Mouse (Mus musculus): ENCODE data around the gene Cln3. TPM values are rescaled to one million over a fixed set of nuclear protein-coding genes. Genes with fewer than 3 reads are reported as not detected.
A peak's percentile ranks its signal among the peaks of the same experiment; 100 is the strongest.

Cln3 gene
- total RNA-seq (2021), result 25.3 and 31.1 TPM in 2 replicates
- long read RNA-seq, experiment 1, transcript Cln3-201 (15 exons, 2,386 nt), result major isoform, 7 of 27 reads
- long read RNA-seq, experiment 1, partial matches to known transcripts, result 10 of 27 reads
- long read RNA-seq, experiment 1, other reads (novel, unspliced or antisense), result 10 of 27 reads
- long read RNA-seq, experiment 2, partial matches to known transcripts, result 4 of 16 reads
- long read RNA-seq, experiment 2, other reads (novel, unspliced or antisense), result 10 of 16 reads

DNA sequence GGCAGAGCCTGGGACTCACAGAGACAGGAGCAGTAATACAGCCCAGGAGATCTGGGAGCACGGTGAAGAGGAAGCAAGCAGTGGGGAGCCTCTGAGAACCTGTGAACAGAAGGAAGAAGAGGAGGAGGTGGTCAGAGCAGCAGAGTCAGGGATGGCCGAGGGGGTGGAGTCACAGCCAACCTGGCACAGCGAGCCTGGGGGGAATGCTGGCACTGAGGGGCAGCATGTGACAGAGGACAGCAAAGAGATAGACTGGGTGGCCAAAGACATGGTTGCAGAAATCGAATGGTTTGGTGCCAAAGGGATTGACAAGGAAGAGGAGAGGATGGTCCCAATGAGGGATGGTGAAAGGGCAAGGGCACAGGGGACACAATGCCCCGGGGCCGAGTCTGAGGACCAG is at the start of gene Cln3:
Gene Cln3, minus strand, starts transcription at position 101 of the 400 bp plus-strand sequence.
- DNase-seq, result no peak

DNA sequence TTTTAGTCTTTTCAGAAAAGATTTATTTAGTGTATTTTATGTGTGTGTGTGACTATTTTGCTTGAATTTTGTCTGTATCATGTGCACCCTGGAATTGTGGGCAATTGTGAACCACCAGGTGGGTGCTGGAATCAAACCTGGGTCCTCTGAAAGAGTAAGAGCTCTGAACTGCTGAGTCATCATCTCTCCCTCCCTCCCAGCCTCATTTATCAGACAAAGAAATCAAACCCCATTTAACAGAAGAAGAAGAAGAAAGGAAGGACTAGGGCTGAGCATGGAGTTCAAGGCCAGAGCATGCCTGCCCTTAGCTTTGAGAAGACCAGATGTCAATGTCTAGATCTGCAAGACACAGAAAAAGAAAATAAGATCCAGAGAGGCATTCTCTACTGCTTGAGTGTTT is 49.8 kb upstream of the Cln3 start:
- DNase-seq, result no peak

DNA sequence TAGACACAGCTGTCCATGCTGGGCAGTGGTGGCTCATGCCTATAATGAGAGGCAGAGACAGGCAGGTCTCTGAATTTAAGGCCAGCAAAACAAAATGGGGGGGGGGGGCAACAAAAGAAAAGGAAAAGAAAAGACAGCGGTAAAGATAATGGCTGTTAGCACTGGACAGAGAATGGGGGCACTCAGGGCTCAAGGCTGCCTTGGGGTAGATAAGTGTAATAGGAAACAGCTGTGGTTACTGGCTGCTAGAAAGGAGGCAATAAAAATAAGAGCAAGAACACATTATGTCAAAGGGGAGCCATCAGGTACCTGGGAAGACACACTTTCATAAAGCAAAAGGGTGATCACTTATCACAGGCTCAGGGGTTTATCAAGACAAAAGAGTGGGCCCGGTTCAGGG is 46.9 kb upstream of the Cln3 start:
- no peak for DNase-seq

DNA sequence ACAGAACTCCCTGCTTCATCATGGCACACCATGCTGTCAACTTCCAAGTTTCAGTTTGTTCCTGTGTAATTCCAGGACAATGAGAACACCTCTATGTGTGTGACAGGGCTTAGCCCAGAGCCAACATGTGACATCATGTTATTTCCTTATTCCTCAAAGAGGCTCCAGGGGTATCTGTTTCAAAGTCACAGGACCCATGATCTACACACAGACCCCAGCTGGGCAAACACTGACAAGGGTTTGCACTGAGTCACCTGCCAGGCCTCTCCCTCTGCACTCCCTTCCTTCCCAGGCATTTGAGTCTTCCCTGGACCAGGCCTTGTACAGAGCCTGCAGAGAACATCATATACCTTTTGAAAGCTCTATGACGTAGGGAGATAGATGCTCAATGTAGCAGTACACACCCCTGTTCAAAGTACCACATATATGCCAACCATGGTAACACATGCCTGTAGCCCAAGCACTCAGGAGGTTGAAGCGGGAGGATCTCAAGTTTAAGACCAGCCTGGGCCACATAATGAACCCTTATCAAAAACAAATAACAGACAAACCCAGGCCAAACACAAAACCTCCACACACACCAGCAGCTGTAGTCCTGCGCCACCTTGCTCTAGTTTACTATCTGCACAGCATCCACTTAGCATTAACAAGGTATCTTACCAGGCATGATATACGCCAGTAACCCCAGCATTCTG is 45.4 kb upstream of the Cln3 start, which contains the start of gene Nupr1:
Gene Nupr1, minus strand, starts transcription at position 38 of the 695 bp plus-strand sequence.
- no peak for DNase-seq

DNA sequence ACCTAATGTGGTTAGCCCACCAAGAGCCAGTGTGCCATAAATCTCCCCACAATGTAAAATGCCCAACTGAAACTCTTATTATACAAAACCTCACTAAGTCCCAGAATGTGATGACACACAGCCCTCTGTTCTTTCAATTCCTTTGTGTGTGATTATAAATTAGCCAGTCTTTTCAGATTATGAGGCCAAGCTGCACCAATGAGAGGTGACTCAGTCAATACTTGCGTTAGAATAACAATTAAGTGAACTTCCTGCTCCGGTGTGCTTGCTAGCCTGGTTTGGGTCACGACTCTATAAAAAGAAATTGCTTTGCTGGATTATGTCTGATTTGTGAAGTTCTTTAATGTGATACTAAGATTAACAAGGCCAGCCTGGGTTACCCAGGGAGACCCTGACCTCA is 44.3 kb upstream of the Cln3 start:
- DNase-seq, result no peak

DNA sequence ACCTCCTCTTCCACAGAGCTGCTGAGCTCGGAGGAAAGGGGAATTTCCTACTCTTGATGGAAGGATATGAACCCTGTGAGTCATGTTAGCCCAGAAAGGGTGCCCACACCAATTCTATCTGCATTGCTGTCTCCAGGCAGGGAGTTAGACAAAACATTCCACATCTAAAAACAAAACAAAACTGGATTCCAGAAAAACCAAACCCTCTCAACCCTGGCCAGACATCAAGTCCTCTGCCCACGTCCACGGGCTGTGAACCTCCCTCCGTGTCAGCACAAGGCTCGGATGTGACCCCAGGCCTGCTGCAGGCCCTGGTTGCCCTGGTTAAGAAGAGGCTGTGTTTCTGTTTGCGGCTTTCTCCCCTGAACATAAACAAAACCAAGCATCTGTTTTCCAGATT is 42.5 kb upstream of the Cln3 start:
- no peak for DNase-seq

DNA sequence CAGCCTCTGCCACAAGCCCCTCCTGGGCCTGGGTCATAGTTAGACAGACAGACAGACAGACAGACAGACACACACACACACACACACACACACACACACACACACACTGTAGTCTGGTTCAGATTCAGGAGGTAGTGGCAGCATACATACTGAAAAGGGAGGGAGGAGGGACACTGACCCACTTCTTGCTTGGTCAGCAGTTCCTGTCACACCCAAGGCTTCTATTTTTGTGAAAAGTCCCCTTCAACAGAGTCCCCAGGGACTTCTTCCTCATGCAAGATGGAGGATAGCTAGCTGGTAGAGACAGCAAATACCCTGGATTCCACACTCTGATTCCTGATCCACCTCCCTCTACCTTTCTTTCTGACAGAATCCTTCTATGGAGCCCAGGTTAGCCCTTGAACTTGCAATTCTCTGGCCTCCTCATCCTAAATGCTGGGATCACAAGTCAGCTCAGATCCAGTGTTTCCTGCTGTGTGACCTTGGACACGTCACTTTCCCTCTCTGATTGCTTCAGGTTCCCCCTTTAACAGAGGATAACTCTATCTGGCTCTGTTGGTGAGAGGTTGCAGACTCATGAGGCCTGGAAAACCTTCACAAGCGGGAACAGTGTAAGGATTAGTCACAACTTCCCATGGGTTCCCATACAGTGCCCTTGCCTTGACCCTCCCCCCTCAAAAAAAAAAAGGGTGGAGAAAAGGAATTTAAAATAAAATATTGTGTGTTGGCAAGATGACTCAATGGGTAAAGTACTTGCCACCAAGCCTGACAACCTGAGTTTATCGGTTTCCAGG is 40.4 kb upstream of the Cln3 start:
- DNase-seq, result no peak

DNA sequence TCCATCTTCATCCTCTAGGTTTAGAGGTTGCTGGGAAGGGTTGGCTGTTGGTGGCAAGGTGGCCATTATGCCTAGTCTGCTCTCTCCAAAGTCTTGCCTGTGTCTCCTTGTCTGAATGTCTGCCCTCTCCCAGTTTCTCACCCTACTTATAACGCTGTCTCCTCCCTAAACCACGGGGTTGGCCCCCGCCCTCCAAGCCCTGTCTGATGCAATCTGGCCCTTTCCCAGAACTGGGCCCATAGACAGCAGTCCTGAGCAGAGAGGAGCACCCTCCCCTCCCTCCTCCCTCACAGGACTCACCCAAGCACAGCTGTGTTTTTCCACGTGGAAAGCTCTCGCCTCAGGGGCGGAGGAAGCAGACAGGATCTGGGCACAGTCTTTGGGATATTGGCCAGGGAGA is 39.8 kb upstream of the Cln3 start:
- DNase-seq, result peak; percentile 83

DNA sequence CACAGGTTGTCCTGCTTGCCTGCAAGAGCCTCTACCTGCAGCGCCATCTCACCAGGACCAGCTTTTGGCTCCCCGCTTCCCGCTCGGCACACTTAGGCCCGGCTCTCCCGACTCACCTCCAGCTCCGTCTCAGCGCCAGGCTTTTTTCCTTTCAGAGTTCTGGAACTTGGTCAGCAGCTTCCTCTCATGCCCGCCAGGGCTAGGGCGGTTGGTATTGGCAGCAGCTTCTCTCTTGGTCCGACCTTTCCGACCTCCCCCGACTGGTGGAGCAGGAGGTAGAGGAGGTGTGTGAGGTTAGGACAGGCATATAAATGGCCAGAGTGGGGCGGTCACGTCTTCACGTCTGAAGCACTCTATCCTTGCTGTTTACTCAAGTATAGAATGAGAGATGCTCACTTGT is 39.2 kb upstream of the Cln3 start:
- no peak for DNase-seq

DNA sequence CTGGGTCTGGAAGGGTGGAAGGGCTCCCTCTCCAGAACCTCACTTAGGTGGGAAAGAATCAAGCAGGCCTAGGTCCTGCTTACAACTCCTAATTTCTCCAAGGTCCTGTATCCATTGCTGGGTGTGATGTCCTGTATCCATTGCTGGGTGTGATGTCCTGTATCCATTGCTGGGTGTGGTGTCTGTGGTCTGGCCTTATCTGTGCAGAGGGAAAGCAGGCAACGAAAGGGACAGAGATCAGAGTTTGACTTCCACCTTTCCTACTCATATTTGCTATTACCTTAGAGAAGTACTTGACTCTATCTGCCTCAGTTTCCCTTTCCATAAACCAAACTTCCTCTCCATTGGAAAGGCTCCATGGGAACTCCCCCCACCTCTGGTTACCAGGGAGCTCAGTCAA is 37.8 kb upstream of the Cln3 start:
- no peak for DNase-seq

DNA sequence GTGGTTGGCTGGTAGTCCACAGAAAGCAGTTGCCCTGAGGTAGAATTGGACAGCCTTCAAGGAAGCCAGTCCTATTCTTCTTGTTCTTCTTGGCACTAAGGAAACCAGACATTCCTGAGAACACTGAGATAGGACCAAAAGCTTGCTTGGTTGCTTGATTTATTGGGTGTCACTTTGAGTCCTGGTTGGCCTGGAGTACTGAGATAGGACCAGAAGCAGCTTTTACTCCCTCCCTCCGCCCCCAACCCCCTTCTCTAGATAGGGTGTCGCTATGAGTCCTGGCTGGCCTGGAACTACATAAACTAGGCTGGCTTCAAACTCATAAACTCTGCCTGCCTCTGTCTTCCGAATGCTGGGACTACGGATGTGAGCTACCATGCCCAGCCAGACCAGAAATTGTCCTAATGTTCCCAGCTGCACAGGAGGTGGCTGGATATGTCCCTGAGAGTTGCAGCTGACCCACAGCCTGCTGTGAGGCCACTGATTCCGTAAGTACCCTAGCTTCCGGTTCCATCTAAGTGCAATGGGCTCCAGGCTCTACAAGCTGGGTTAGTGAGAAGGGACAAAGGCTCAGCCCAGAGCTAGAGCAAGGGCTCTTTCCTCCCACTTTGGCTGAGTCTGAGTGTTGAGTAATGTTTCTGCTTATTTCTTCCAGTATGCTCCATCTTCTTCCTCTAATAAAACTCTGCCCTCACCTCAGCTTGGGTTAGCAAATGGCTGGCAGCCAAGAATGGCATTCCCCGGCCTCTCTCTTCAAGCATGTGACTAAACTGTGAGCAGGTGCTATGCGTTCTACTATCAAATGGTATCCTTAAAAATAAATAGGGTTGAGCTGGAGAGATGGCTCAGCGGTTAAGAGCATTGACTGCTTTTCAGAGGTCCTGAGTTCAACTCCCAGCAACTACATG is 36.1 kb upstream of the Cln3 start:
- no peak for DNase-seq

DNA sequence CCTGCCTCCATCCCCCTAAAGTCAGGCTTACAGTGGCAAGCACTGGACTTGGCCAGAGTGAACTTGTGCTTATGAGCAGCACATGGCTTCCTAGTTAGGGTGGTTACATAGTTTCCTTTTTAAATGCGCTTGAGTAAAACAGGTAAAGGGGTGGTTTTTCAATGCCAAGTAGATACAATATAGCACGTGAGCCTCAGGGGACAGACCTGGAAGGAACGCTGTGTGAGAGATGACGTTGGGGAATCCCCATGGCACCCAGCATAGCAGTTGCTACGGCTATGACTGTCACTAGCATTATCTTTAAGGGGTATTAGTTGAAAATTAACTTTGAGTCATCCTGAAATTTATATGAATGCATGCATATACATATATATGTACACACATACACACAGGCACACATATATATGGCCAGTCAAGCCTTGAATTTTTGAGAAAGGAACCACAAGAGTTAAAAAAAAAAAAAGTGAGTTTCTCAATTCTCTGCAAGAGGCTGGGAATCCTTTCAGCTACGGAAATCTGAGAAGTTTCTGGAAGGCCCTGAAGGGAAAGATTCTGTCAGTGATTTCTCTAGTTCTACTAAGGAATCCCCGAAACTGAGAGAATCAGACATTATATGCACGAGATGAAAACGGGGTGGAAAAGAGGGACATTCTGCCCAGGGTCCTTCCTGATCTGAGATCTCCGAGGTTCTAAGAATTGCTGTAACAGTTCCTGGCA is 34.1 kb upstream of the Cln3 start:
- no peak for DNase-seq

DNA sequence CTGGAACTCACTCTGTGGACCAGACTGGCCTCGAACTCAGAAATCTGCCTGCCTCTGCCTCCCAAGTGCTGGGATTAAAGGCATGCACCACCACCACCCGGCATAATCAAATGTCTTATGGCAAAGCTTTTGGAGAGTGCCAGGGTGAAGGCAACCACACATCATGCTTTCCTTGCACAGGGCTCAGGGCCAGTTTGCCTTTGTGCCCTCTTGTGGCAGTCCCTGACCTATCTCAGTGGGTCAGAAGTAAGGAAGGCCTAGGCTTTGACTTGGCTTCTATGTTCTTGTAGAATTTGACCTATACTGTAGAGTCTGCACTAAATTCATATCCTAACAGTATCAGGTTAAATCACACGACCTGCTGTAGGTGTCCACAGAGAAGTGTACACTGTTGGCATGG is 31.1 kb upstream of the Cln3 start:
- DNase-seq, result peak; percentile 34

DNA sequence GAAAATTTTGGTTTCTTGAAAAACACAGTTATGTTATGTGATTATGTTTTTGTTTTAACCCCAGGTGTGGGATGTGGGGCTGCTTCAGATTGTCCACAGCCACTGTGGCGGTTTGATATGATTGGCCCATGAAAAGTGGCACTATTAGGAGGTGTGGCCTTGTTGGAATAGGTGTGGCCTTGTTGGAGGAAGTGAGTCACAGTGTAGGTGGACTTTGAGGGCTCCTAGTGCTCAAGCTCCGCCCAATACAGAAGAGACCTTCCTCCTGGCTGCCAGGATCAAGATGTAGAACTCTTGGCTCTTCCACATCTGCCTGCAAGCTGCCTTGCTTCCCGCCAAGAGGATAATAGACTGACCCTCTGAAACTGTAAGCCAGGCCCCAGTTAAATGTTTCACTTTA is 27.1 kb upstream of the Cln3 start:
- DNase-seq, result no peak

DNA sequence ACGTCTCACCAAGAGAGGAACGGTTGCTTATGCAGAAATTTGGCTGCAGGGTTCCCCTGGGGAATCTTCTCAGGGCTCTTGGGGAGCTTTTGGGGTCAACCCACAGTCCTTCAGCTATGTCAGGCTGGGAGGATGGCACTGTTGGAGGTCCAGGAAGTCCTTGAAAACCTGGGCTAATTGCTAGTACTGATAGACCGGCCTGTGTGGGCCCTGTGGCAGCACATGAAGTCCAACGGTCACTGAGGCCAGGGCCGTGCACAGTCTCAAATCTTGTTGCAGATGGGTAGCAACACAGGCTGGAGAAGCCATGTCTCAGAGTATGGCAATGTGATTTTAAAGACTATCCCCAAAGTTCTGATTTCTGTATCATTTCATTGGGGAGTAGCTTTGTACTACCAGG is 22.2 kb upstream of the Cln3 start:
- no peak for DNase-seq

DNA sequence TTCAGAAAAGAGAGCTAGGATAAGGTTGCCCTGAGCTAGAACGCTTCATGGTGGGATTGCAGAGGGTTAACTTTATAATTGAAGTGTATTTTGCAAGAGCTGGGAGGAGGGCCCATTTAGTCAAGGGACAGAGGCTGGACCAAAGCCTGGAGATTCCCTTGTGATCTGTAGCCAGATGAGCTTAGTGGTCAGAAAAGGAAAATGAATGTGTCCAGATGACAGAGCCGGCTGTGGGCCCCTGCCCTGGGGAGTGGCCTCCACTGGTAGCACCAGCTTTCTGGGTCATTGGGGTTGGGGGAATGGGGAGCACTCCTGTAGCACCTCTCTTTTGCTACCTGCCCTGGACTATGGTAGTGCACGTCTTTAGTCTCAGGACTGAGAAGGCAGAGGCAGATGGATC is 21.4 kb upstream of the Cln3 start:
- DNase-seq, result peak; percentile 80

DNA sequence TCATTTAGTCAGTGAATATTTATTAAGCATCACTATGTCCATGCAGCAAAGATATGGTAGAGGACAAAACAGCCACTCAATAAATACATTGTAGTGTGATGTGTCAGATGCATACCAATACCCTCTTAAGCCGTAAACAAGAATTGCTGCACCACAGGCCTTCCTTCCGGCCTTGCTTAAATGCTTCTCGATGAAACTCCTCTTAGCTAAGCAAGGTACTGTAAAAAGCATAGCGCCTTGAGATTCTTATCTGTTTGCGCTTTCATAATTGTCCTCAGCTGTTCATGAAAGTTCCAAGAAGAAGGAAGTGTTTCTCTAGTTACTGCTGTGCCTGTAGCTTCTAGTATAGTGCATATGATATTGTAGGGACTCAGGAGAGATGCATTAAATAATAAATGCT is 21.0 kb upstream of the Cln3 start:
- DNase-seq, result no peak

DNA sequence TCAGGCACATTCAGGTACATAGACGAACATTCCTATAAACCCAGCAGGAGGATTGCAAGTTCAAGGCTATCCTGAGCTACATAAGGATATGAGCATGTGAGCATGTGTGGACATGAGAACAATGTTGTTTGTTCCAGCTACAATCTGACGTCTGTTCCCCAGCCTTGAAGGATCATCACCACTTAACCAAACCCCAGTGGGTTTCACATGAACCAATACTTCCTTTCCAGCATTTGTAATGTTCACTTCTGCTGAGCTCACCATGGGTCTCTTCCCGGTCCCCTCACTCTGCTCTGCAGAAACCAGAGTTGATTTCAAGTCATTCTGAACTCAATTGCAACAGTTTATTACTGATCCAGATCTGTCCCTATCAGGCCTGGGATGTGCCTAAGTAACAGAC is 17.0 kb upstream of the Cln3 start:
- DNase-seq, result no peak

DNA sequence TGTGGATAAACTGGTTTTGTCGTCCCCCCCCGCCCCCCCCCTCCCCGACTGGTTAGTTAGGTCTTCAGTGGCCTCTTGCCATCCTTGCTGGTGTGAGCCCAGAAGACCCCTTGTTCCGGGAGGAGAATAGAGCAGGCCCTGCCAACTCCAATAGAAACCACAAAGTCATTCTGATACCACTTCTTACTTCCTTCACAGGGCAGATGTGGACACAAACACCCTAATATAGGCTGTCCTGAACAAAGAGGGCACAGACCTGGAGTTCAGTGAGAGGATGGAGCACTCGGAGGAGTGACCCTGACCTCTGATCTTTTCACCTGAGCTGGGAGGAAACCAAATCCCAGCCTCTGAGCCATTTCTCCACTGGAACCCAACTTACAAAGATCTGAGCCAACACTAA is 16.3 kb upstream of the Cln3 start:
- DNase-seq, result no peak

DNA sequence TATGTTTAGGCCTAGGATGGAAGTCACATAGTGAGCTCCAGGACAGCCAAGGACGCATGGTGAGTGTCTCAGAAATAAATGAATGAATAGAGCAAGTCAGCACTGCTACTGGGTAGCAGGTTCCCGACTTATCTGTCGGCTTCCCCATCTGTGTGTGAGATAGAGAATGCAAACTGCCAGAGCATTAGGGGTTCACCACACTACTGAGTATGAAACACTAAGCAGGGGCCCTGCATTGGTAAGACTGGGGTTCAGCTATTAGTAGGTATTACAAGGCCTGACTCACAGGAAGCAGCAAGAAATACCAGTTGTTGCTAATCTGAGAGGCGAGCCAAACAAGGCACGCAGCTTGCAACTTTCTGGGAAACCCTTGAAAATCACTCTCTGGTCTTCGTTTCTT is 13.3 kb upstream of the Cln3 start:
- no peak for DNase-seq

DNA sequence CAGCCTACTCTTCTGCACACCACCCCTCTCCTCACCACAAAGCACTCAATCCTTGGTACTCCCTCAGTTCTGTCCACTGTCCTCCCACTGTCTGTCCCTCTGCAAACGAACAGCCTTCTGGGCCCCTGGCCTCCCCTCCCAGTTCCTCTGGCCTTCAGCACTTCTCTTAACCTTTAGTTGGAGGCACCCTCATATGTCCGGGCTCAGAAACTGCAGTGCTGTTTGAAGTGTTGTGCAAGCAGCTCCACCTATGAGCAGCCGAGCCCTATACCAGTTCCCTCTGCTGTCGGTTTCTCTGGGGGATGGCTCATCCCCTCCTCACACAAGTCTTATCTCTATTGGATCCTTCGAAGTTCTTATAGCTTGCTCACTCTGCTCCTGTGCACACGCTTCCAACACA is 10.8 kb upstream of the Cln3 start:
- no peak for DNase-seq

DNA sequence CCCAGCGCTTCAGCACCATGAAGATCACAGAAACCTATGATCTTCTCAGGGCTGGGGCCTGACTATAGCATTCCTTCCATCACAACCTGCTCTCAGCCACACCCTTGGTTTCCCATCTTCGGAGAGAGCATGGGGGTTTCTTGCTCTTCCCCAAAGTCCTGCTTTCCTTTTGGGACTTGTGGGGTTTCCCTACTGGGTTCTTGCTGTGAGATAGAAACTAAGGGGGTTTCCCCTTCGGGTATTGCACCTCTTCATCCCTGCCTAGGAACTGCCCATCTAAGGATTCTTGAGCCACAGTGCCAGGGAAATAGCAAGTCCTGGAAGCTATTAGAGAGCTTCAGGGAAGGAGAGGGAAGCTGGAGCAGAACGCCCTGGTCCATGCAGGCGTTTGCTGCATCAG is 10.3 kb upstream of the Cln3 start:
- DNase-seq, result no peak
